Mouse (Mus musculus): ENCODE results near the gene Cks2. TPM values are rescaled to one million over a fixed set of nuclear protein-coding genes. Genes with fewer than 3 reads are reported as not detected.

Cks2 gene
- polyA plus RNA-seq, 1 experiment from 2014 or later, result 84.0 TPM

DNA sequence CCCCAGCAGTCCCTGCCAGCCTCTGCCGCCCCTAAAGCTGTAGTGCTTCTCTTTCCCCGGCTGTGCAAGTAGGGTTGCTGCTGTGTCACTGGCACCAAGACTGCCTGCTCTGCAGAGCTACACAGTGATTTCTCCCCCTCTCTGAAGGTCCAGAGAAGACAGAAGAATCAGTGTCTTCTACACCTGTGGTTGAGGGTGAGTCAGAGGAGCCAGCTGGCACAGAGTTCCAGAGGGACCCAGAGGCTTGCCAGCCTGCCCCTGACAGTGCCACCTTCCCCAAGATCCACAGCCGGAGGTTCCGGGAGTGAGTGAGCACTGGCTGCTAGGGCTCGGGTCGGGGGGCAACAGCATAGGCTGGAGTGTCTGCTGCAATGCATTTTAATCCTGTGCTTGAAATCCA is 33.7 kb downstream of the Cks2 start:
- H3K27me3 ChIP-seq, result no peaks in the 10 kb centered on the region
- in situ Hi-C loops (cut with MboI; ENCODE audit: low pct_unique_long_range_greater_than_20kb), result no loop called here
- ChIA-PET POLR2A (interaction anchor here (1.8 to 1.9 kb wide), 2 partner anchors 8 to 11 kb away, joined by 5 to 10 read pairs; no protein-coding TSS in a partner anchor), CTCF (interaction anchor here (1.4 kb wide), 1 partner anchor 19 kb away, joined by 4 read pairs; no protein-coding TSS in a partner anchor)
- no peak for TF ChIP-seq CTCF (IDR thresholded peaks at IDR 0.05)
- no peak for DNase-seq (ENCODE audit: low read depth, low spot score)
- no peak for ATAC-seq

DNA sequence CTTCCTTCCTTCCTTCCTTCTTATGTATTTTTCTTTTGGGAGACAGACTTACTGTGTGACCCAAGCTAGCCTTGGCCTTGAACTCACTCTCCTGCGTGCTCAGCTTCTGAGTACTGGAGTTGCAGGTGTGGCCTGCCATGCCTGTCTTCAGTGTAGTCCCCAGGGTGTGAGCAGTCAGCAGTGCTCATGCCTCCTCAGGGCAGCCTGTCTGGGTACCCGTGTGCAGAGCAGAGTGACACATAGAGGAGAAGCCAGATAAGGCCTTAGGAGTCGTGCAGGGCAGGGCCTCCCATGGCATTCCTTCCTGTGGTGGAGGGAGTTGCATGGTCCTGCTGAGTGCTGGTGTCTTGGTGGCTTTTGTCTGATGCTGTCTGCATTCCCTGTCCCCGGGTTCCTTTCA is 34.3 kb downstream of the Cks2 start:
- in situ Hi-C loops (cut with MboI; ENCODE audit: low pct_unique_long_range_greater_than_20kb), result no loop called here

DNA sequence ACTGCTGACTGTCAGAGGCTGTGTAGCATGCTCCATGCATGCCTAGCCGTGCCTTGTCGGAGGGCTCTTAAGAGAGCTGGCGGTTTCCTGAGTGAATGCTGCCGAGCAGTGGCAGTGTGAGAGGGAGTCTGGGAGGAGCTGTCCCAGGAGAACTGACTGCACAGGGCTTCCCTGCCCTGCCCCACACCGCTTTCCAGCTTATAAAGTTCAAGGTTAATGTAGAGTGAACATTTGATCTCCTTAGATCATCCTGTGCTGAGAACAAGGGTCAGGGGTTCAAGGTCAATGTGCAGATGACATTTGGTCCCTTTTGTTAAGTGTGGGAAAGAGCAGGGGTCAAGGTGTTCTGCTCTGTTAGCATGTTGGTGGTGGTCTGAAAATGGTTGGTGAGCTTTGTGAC is 36.0 kb downstream of the Cks2 start:
- POLR2A ChIA-PET, result no interaction called here
- CTCF ChIA-PET, result no interaction called here
- in situ Hi-C loops (cut with MboI; ENCODE audit: low pct_unique_long_range_greater_than_20kb), result no loop called here
- TF ChIP-seq CTCF (IDR thresholded peaks at IDR 0.05), result no peak
- ATAC-seq, result no peak
- DNase-seq (ENCODE audit: low read depth, low spot score), result no peak
- no peaks in the 10 kb centered on the region for H3K27me3 ChIP-seq

More for the DNA sequence above, 34.3 kb downstream of the Cks2 start:
- DNase-seq (ENCODE audit: low read depth, low spot score), result no peak
- ChIA-PET CTCF (no interaction called here), POLR2A (interaction anchor here (1.8 kb wide), 1 partner anchor 11 kb away, joined by 10 read pairs; no protein-coding TSS in a partner anchor)
- no peak for ATAC-seq
- no peak for TF ChIP-seq CTCF (IDR thresholded peaks at IDR 0.05)
- no peaks in the 10 kb centered on the region for H3K27me3 ChIP-seq

DNA sequence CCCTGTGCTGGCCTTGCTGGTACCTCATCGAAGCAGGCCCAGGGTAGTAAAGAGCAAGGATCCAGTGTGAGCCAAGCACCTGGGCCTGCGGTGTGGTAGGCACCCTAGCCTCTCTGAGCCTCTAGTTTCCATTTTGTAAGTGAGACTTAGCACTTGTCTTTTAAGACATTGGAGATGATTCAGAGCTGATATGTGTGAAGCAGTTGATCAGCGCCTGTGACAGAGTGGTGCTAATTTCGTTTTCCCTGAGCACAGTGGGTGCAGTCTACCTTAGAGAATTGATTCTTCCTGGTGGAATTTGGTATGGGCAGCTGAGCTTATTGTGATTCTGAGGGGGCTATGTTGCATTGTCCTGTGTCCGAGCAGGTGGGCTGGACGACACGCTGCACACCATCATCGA is 36.6 kb downstream of the Cks2 start:
- DNase-seq (ENCODE audit: low read depth, low spot score), result no peak
- POLR2A ChIA-PET, result no interaction called here
- in situ Hi-C loops (cut with MboI; ENCODE audit: low pct_unique_long_range_greater_than_20kb), result no loop called here
- no peaks in the 10 kb centered on the region for H3K27me3 ChIP-seq
- TF ChIP-seq CTCF (IDR thresholded peaks at IDR 0.05), result no peak
- ATAC-seq, result no peak
- CTCF ChIA-PET, result no interaction called here

DNA sequence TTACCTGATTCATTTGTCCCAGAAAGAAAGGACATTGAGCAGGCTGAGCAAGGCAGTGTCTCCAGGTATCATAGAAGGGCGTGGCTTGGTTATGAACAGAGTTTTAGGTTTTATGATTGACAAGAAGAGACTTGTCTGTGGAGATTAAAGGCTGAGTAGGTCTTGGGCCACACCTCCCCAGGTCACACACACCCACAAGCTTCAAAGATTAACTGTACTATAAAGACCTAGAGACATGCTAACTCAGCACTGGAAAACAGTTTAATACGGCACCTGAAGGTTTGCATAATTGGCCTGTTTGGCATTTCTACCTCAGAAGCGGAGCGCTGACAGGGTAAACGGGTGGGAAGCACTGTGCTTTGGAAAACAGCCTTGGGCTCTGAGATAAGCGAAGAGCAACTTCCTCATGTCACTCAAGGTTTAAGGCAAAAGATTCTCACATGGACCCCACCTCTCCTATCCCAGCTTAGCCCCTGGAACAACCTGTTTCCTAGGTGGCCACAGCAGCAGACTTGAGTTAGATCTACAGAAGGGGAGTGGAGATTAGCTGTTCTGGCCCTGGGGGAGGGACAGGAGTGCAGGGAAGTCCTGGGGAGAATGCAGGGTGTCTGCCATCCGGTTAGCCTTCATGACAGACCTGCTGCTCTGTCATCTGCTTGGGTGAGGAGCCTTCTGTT is 40.4 kb downstream of the Cks2 start:
- ChIA-PET CTCF (no interaction called here), POLR2A (interaction anchor here (0.6 kb wide), 1 partner anchor 262 kb away, joined by 3 read pairs; no protein-coding TSS in a partner anchor)
- DNase-seq (ENCODE audit: low read depth, low spot score) (no peak), ATAC-seq (no peak)
- in situ Hi-C loops (cut with MboI; ENCODE audit: low pct_unique_long_range_greater_than_20kb), result no loop called here
- H3K27me3 ChIP-seq, result no peaks in the 10 kb centered on the region
- no peak for TF ChIP-seq CTCF (IDR thresholded peaks at IDR 0.05)

DNA sequence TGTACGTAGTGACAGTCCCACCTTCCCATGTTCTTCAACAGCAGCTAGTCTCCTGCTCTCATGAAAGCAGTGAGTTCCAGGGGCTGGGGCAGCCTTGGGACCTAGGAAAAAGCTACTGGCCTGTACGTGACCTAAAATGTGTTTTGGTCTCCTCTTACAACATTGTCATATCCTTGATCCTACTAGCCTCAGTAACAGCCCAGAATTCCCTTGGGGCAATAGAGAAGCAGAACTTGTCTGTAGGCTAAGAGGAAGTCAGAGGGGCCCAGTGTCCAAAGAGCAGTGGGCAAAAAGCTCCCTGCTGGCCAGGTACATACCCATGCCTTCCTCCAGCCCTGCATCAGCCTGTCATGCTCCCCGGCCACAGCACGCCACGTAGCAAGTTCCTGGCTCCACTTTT is 41.9 kb downstream of the Cks2 start:
- no peaks in the 10 kb centered on the region for H3K27me3 ChIP-seq
- ATAC-seq (no peak), DNase-seq (ENCODE audit: low read depth, low spot score) (no peak)
- CTCF ChIA-PET, result no interaction called here
- TF ChIP-seq CTCF (IDR thresholded peaks at IDR 0.05), result no peak
- POLR2A ChIA-PET, result interaction anchor here (0.9 kb wide), 1 partner anchor 9 kb away, joined by 5 read pairs; no protein-coding TSS in a partner anchor
- in situ Hi-C loops (cut with MboI; ENCODE audit: low pct_unique_long_range_greater_than_20kb), result no loop called here

DNA sequence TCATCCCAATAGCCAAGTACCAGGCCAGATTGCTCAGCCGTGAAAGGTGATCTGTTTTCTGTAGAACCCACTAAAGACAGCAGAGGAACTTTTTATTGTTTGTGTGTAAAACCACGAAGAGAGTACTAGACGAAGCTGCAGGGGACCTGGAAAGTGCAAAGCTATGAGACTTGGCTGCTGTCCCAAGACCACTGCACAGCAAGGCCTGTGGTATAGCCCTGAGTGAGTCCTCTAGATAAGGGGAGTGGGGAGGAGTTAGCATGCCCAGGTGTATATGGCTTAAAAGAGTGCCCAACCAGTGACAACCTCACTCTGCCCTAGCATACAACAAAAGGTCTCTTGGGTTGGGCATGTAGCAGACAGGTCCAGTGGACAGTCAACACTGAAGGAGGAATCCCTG is 43.7 kb downstream of the Cks2 start:
- no peaks in the 10 kb centered on the region for H3K27me3 ChIP-seq
- in situ Hi-C loops (cut with MboI; ENCODE audit: low pct_unique_long_range_greater_than_20kb), result no loop called here
- DNase-seq (ENCODE audit: low read depth, low spot score), result no peak
- POLR2A ChIA-PET, result interaction anchor here (0.6 kb wide), 1 partner anchor 129 kb away, joined by 3 read pairs; no protein-coding TSS in a partner anchor
- no peak for TF ChIP-seq CTCF (IDR thresholded peaks at IDR 0.05)
- peak; percentile 44 for ATAC-seq
- CTCF ChIA-PET, result interaction anchor here (1.6 kb wide), 1 partner anchor 12 kb away, joined by 5 read pairs; no protein-coding TSS in a partner anchor

DNA sequence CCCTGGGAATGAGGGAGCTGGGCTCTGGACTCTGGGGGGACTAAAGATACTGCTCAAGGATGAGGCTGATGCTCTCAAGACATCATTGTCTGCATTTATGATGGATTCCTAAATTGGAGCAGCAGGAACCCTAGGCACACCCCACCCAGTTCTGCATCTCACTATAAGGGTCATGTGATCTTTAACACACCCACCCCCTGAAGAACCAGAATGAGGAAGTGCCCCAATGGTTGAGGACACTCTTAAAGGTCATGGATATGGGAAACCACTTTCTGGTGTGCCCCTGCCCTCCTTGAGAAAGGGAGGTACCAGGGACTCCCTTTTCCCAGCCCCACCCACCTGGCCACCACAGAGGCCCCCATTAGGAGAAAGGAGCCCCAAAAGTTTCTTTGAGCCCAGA is 51.4 kb downstream of the Cks2 start:
- CTCF ChIA-PET, result interaction anchor here (1.2 kb wide), 1 partner anchor 14 kb away, joined by 3 read pairs; no protein-coding TSS in a partner anchor
- no peak for DNase-seq (ENCODE audit: low read depth, low spot score)
- in situ Hi-C loops (cut with MboI; ENCODE audit: low pct_unique_long_range_greater_than_20kb), result no loop called here
- no peak for ATAC-seq
- POLR2A ChIA-PET, result no interaction called here
- TF ChIP-seq CTCF (IDR thresholded peaks at IDR 0.05), result no peak
- no peaks in the 10 kb centered on the region for H3K27me3 ChIP-seq

DNA sequence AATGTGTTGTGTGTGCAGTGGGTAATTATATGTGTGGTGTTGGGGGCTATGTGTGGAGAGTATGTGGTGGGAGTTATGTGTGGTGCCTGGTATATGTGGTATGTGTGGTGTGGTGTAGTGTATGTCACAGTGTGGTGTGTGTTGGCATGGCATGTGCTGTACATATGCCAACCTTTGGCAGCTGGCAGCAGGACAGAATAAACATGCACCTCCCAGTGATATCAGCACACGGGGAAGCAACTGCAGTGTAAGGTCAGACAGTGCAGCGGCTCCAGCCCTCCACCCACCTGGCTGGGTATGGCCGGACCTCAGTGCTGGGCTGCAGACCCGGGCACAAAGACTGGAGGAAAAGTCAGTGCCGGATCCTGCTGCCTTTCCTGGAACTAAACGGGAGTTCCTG is 52.4 kb downstream of the Cks2 start:
- ChIA-PET POLR2A (no interaction called here), CTCF (interaction anchor here (1.5 kb wide), 1 partner anchor 19 kb away, joined by 4 read pairs; no protein-coding TSS in a partner anchor)
- no peak for TF ChIP-seq CTCF (IDR thresholded peaks at IDR 0.05)
- ATAC-seq (no peak), DNase-seq (ENCODE audit: low read depth, low spot score) (no peak)
- in situ Hi-C loops (cut with MboI; ENCODE audit: low pct_unique_long_range_greater_than_20kb), result no loop called here
- no peaks in the 10 kb centered on the region for H3K27me3 ChIP-seq

DNA sequence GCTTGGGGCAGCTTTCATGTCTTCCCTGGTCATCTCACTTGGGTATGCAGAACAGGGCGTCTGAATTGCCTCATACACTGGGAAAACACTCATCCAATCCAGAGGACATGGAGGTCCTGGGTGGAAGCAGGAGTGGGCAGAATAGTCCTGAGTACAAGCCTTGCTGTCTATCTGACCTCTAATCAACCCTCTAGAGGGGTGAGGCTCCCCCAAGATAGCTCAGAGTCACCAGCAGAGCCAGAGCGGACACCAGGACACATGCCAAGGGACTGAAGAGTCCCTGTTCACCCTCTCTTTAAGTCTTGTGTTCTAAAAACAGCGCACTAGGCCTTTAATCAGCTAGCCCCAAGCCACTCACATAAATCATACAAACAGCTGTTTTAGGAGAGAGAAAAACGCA is 52.9 kb downstream of the Cks2 start:
- ChIA-PET POLR2A (no interaction called here), CTCF (interaction anchor here (1.5 kb wide), 1 partner anchor 20 kb away, joined by 4 read pairs; no protein-coding TSS in a partner anchor)
- in situ Hi-C loops (cut with MboI; ENCODE audit: low pct_unique_long_range_greater_than_20kb), result no loop called here
- no peak for TF ChIP-seq CTCF (IDR thresholded peaks at IDR 0.05)
- no peak for DNase-seq (ENCODE audit: low read depth, low spot score)
- no peak for ATAC-seq
- no peaks in the 10 kb centered on the region for H3K27me3 ChIP-seq

DNA sequence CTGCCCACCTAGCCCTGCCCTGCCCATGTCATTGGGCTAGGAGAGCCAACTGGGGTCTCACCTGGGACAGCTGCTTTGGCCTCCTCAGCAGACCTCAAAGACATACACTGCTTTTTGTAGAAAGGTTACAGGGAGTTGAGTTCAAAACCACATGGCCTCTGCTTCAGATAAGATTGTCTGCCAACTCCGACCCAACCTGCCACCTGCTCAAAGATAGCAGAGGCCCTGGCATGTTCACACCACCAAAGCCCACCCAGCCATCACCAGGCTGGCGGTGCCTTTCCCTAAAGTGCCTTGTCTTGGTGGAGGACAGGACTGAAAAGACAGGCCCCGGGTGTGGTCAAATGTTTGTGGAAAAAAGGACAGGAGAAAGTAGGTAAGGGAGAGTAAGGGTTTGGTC is 53.3 kb downstream of the Cks2 start:
- ATAC-seq, result no peak
- DNase-seq (ENCODE audit: low read depth, low spot score), result no peak
- POLR2A ChIA-PET, result no interaction called here
- CTCF ChIA-PET, result interaction anchor here (1.5 kb wide), 1 partner anchor 20 kb away, joined by 4 read pairs; no protein-coding TSS in a partner anchor
- TF ChIP-seq CTCF (IDR thresholded peaks at IDR 0.05), result no peak
- in situ Hi-C loops (cut with MboI; ENCODE audit: low pct_unique_long_range_greater_than_20kb), result no loop called here
- no peaks in the 10 kb centered on the region for H3K27me3 ChIP-seq

Other genes starting within 250 kb of the Cks2 start
- 0.17 TPM for gene S1pr3, start 236.6 kb upstream of the Cks2 start, polyA plus RNA-seq (2021)
- gene Shc3, start 75.8 kb upstream of the Cks2 start, polyA plus RNA-seq (2021), result 0.04 TPM
- gene Secisbp2, start 6.5 kb downstream of the Cks2 start, polyA plus RNA-seq (2021), result 16.1 TPM
- 26.5 TPM for gene Sema4d, start 148.5 kb downstream of the Cks2 start, polyA plus RNA-seq (2021)
- 165 TPM for gene Gadd45g, start 201.4 kb downstream of the Cks2 start, polyA plus RNA-seq (2021)